Mouse (Mus musculus) adipocyte (in vitro differentiated cells): ENCODE data around the gene Cacna1a.
"Not testable (repeated sequence)": the region's sequence is repeated elsewhere in the genome, so short reads cannot be mapped to it uniquely, and the experiment has no call there.

Source experiments
- DNase-seq: peaks from one replicate; pipeline ENCODE4 v3.0.0-alpha.2; 2016; ENCODE audit warnings: low spot score

Gene Cacna1a

DNA sequence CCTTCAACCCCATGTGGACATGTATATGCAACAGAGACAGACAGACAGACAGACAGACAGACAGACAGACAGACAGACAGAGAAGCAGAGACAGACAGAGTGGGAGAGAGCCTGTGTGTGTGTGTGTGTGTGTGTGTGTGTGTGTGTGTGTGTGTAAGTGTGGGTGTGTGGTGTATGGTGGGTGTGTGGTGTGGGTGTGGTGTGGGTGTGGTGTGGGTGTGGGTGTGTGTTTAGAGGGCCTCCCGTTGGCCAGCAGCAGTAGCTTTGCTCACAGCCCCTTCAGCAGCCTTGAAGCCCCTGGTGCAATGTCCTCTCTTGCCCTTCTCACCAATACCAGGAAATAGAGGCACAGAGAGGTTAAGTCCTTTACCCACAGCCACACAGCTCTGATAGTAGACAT lies 204.9 kb downstream of the Cacna1a start:
- DNase-seq = no peak

DNA sequence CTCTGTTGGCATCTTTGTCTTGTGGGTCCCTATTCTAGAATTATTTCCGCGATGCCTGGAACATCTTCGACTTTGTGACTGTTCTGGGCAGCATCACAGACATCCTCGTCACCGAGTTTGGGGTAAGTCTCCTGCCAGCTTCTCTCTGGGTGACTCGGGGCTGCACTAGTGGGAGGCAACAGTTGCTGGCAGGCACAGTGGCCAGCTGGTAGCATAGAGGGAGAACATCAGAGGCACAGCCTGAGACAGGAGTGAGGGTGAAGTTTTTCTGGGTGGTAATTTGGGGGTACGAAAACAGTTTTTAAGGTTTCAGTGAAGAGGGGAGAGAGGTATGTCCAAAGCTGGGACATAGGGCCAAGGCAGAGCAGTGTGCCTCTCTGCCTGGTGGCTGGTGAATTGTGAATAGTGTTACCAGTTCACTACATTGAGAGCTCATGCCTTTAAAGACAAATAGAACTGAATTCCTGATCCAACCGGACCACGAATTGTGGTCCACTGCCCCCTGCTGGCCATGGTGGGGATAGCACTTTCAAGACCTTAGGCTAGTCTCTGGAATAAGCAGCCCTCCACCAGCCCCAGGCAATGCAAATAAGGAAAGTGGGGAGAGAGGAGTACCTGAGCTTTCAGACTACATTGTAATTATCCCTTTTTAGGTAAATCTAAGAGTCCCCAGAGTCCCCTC lies 206.0 kb downstream of the Cacna1a start:
- DNase-seq = peak; percentile 86

DNA sequence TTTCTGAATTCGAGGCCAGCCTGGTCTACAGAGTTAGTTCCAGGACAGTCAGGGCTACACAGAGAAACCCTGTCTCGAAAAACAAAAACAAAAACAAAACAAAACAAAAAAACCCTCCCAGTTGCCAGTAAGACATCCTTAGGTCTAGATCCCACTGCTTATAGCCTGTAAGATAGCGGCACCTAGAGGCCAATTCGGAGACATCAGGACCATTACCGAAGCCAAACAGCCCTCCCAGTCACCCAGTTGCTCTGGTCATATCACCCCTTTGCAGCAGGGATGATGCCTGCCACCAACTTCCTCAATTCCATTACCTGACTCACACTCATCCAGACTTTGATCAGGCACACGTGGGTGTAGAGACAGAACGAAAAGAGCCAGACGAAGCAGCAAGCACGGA lies 207.4 kb downstream of the Cacna1a start:
- DNase-seq = peak; percentile 80

DNA sequence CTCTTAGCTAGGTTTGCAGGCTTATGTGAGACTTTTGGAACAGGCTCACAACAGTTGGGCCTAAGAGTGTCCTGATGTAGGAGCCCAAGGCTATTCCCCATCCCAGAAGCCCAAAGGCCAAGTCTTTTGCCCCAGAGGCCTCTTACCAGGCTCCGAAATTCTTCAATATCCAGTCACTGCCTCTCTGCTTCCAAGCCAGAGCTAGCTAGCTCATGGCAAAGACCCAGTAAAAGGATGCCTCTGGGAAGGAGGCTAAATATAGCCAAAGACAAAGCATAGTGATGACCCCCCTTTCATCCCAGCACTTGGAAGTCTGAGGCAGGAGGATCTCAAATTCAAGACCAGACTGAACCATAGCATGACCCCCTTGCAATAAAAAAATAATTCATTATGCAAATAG lies 211.2 kb downstream of the Cacna1a start:
- peak; percentile 80 for DNase-seq

DNA sequence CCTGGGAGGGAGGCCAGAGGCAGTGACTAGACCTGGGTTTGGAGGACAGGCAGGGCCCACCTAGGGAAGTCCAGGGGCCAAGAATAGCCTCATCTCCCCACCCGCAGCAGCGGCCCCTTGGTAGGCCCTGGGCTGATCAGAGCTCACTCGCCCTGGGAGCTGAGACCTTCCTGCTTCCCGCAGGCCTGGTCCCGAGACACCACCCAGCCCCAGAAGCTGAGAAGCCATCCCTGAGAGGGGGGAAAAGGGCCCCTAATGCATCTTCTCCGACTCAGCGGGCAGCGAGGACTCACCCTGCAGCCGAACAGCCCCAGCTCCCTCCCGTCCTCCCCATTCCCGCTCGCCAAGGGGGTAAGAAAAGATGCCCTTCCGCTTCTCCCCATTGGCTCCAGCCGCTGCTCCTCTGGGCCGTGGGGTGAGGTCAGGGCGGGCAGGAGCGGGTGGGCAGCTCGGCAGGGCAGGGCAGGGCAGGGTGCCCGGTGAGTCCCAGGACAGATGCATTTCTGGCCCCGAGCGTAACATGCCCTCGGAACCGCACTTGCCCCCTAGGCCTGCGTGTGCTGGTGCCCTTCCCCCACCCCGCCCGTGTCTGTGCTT lies 212.2 kb downstream of the Cacna1a start:
- DNase-seq = no peak

DNA sequence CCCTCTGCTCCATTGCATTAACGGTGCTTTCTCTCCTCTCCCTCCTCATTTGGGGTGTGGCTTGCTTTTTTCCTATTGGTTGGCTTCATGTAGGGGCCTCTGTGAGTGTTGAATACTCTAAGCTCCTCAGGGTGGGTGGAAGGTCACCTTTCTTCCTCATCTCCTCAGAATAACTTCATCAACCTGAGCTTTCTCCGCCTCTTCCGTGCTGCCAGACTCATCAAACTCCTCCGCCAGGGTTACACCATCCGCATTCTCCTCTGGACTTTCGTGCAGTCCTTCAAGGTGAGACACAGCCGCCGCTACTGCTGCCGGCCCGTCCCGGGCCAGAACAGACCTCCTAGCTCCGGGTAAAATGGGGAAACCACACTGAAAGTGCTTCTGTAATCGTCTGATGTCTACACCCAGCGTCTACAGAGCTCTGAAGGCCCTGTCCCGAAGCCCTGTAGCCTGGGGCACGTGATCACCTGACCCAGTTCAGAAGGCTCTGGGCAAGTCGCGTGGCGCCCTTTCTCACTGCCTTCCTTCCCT lies 213.0 kb downstream of the Cacna1a start:
- DNase-seq = no peak

DNA sequence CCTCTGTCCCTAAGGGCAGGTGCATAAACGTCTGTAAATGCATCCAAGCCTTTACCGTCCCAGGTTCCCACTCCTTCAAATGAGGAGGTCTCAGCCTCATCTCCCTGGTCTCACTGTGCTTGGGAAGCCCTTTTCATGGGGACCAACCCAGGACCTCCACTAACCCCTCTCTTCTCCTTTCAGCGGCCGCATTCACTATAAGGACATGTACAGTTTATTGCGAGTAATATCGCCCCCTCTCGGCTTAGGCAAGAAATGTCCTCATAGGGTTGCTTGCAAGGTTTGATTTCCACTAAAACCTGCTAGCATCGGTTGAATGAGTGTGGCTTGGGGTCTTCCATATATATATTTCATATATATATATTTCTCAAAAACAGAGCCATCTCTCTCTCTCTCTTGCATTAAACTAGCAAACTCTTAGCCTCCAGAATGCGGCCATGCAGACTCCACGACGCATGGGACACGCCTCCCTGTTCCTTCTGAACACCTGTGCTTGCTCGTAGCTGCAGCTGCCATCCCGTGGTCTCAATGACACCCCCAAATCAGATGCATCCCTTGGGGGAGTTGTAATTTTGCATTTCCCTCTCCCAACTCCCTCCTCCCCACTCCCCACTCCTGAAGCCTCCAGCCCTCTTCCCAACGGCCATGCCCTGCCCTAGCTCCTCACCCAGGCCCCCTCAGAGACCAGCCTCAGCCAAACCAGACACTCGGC lies 226.4 kb downstream of the Cacna1a start:
- no peak for DNase-seq

DNA sequence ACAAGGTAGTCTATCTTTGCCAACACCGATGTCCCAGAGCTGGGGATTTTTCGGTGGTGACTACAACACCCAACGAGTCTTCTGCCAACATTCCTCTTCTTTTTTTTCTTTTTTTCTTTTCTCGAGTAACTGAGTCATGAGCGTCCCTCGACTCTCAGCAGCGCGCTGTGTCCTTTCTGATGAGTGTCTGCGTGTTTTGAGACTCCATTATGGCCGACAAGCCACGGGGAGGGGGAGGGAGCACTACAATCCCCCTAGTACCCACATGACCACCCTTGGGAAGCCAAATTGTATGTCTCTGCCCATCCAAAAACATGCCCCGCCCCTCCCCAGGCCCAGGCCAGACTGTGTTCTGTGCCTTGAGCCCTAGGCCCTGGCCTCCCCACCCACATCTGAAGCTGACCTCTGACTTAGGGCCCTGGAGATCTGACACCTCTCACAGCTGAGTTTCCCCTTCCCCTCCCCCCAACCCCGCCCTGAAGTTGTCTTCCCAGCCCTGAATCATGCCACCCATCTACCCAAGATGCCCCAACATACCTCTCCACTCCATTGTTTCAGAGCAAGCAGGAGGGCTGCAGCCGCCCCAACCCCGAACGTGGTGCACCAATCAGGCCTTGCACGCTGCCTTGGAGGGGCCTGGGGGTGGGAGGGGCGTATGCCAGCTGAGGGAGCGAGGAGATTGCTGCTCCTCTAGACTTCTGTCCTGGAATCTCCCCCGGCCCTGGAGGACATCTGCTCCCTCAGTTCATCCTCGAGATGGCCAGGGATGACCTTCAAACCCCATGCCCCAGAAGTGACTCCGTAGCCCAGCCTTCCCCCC lies 227.6 kb downstream of the Cacna1a start:
- DNase-seq = peak; percentile 45

DNA sequence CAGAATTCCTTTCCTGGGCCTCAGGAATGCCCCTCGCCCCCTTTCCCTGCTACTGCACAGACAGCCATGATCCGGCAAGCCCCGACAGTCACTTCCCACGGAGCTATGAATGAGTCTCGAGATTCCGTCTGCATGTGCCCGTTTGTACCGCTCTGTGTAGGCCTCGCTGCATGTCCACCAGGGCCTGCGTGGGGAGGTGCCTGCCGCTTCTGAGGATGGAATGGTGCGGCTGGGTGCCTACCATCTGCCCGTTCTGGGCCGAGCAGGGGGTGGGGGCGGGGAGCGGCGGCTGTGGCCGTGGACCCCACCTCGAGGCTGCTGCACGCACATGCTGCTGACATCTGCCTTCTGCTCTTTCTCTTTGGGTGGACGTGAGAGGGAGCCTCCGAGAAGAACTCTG lies 228.8 kb downstream of the Cacna1a start:
- no peak for DNase-seq

DNA sequence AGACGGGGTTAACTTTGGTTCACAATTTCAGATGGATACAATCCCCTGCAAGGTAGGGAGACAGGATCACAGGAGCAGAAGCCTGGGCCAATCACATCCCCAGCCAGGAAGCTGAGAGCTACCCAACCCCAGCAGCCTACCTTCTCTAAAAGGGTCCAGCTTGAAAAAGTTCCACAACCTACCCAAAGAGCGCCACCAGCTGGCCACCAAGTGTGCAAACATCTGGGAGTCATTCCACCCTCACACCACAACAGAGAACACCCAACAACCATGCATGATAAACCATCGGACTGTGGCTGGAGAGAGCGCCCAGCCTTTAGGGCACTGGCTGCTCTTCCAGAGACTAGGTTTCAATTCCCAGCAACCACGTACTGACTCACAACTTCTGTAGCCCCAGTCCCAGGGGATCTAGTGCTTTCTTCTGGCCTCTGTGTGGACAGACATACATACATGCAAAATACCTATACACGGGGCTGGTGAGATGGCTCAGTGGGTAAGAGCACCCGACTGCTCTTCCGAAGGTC lies 232.9 kb downstream of the Cacna1a start:
- DNase-seq = no peak

DNA sequence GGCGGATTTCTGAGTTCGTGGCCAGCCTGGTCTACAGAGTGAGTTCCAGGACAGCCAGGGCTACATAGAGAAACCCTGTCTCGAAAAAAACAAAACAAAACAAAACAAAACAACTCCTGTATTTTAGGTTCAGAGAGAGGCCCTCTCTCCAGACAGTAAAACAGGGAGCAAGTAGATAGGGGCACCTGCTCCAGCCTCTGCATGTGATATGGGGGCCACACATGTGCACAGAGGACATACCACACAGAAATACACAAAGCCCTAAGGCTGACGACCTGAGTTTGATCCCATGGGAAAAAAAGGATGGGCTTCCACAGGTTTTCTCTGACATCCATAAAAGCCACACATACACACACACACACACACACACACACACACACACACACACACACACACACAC lies 235.2 kb downstream of the Cacna1a start:
- not testable (repeated sequence) for DNase-seq

DNA sequence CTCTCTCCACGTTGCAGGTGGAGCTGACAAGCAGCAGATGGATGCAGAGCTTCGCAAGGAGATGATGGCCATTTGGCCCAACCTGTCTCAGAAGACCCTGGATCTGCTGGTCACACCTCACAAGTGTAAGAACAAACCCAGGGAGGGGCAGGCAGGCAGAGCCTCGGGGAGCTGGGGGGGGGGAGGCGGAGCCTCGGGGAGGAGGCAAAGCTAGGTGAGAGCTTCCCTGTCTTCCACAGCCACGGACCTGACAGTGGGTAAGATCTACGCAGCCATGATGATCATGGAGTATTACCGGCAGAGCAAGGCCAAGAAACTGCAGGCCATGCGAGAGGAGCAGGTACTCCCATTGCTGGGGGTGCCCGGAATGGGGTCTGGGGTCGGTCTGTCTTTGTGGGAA lies 241.3 kb downstream of the Cacna1a start:
- DNase-seq = no peak

DNA sequence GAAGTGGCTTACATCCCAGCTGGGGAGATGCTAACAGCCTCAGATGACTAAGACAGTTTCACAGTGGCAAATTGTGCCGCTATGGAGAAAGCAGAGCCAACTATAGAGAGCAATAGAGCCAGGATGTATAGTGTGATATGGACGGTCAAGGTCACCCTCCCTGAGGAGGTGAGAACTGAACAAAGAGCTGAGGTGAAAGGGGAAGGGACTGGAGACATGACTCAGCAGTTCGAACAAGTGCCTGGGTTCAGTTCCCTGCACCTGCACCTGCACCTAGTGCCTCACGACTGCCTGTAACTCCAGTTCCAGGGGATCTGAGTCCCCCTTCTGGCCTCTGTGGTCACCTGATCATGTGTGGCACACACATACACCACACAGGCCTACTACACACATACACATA lies 241.9 kb downstream of the Cacna1a start:
- DNase-seq = no peak

DNA sequence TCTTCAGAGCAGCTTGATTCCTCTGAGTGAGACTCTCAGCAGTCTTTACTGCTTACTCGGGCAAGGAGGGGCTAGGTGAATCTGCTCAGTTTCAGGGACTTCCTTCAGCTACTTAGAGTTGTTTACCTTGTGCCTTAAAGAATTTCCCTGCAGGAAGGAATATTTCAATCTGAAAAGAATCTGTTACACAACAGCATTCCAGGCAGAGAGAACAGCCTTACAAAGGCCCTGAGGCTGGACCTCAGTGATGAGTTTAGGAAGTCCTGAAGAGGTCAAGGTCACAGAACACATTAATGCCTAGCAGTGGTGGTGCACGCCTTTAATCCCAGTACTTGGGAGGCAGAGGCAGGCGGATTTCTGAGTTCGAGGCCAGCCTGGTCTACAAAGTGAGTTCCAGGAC lies 243.6 kb downstream of the Cacna1a start:
- DNase-seq = no peak

DNA sequence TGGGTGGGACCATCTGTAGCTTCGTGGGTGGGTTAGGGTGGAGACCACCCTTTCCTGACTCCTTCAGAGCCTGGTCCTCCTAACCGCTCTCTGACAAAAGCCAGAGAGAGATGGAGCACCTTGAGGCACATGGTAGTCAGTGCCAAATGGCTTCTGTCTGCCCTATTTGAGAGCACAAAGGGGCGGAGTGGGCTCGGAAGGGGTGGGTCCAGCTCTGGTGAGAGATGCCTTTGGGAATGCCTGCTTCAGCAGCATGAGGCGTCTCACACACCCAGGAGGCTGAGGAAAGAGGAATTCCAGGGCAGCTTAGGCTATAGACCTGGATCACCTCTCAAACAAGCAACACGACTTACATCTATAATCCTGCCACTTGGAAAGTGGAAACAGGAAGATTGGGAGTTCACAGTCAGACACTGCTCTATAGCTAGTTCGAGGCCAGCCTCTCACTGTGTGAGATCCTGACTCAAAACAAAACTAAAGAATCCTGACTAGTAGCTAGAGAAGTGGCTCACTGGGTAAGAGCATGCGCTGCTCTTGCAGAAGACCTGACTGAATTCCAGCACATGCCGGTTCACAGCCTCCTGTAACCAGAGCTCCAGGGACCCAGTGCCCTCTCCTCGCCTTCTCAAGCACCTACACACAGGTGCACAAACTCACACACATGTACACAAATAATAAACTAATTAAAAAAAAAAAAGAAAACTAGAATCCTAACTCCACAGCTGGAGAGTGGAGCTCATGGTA lies 245.8 kb downstream of the Cacna1a start:
- no peak for DNase-seq

DNA sequence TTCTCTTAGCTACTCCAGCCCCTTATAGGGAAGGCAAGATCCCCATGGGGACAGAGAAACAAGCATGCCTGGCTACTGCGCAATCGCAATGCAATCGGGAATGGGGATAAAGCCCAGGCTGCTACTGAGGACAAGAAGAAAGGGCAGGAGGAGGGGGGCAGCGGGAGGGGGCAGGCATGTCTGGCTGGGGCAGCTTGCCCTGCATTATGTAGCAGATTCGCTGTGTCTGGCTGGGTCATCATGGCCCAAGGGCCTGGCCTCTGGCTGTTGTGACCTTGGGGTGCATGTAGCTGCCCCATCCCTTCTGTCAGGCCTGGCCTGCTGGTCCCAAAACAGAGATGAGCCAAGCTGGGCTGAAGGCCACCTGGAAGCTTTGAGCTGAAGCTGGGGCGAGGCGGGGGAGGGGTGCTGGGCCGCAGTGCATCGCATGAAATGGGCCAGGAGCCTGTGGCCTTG lies 246.6 kb downstream of the Cacna1a start:
- peak; percentile 78 for DNase-seq

DNA sequence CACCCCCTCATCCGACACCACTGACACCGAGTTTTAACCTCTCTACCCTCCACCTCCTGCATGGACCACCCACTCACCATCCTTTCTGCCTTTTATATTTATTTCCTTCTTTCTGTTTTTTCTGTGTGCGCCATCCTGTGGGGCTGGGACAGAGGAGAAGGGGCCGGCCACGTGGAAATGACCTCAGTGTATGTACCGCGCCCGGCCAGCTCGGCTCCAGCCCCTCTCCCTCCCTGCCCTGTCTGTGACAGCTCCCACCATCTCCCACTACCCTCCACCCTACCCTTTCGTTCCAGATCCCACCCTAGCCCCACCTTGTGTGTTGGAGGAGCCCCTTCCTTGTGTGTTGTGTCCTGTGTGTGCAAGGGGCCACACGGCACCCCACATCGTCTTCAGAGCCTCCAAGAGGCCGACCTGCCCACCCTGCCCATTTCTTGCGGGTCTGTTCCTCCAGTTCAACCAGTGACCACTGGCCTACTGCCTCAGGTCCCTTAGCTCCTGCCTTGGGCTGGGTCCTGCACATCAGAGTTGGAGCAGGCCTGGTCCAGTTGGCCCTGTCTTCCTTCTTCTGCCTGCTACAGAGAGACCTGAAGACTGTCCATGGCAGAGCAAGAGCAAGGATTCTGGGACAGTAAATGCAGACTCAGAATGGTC lies 247.3 kb downstream of the Cacna1a start:
- DNase-seq = no peak

DNA sequence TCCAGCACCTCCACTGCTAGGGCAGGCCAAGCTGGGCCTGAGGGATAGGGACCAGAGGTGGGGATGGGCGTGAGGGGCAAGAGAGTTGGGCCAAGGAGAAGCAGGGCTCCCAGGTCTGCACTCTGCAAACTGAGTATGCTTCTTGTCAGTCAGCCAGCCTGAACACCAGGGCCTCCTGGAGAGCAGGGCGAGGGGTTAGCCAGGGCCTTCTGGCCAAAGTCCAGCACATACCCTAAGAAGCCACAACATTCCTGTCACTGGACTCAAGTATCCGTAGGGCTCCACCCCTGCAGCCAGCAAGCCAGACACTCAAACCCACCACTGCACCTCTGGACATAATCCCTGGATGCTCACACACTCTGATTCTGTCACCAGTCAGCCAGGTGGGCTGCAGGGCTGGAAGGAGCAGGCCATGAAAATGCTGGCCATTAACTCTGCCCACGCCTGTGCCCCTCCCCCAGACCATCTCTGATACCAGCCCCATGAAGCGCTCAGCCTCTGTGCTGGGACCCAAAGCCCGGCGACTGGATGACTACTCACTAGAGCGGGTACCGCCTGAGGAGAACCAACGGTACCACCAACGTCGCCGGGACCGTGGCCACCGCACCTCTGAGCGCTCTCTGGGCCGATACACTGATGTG lies 247.9 kb downstream of the Cacna1a start:
- DNase-seq = no peak

DNA sequence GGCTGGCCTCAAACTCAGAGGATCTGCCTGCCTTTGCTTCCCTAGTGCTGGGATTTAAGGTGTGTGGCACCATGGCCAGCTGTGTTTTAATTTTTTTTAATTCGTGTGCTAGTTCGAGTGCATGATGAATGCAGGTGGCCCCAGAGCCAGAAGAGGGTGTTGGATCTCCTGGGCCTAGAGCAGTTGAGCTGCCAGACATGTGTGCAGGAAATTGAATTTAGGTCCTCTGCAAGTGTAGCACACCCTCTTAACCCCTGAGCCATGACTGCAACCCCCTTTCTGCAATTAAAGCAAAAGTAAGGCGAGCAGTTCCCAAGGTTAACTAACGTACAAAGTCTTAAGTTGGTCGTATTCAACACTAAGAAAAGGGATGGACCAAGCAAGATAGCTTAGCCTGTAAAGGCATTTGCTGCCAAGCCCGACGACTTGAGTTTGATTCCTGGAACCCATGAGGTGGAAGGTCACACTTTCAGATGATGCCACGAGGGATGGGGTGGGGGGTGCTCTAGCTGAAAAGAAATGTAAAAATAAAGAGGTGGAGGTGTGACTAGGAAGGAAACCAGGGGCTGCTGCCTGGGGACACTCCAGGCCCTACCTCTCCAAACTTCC lies 249.8 kb downstream of the Cacna1a start:
- no peak for DNase-seq
